Mouse (Mus musculus): Measurements from ENCODE around the gene Gabpb2. TPM values are rescaled to one million over a fixed set of nuclear protein-coding genes. Genes with fewer than 3 reads are reported as not detected.

Gabpb2 gene
- total and polyA plus RNA-seq, 3 experiments, result 72.2 to 92.8 (median 82.2) TPM

GRCm38 (mm10) chr3:95169996-95170395, 47.7 kb downstream of the Gabpb2 start:
- Histone ChIP-seq H3K9me3 (replicated peaks; ENCODE audit: insufficient read depth, low read length) (no peaks in the 10 kb centered on the region), H3K36me3 (ENCODE audit: control insufficient read depth in 1 of 2, insufficient read depth in 2 of 2, low read length in 2 of 2) (peaks cover 0 to 3% of the 10 kb centered on the region in 2 experiments; a peak in 2 of 4 replicates), H3K9ac (ENCODE audit: control insufficient read depth, low read depth, low read length, poor library complexity, severe bottlenecking) (no peak overlapping the region), H3K79me2 (ENCODE audit: control insufficient read depth, insufficient read depth, low read length, poor library complexity) (no peaks in the 10 kb centered on the region), H3K27me3 (ENCODE audit: control insufficient read depth in 1 of 2, insufficient read depth in 2 of 2, low read length in 2 of 2) (no peaks in the 10 kb centered on the region), H3K4me1 (ENCODE audit: control insufficient read depth in 1 of 2, insufficient read depth in 2 of 2, low read length in 2 of 2) (peaks cover 3% of the 10 kb centered on the region in 2 experiments), H3K27ac (ENCODE audit: control insufficient read depth, low read depth, low read length) (no peak overlapping the region), H3K4me3 (ENCODE audit: control insufficient read depth in 1 of 2, insufficient read depth in 1 of 2, low read depth in 2 of 2, low read length in 2 of 2) (no peak overlapping the region)
- no peak for TF ChIP-seq ETS1 (IDR thresholded peaks at IDR 0.05; ENCODE audit: low read depth, low read length)
- TF ChIP-seq UBTF (IDR thresholded peaks at IDR 0.05; ENCODE audit: borderline replicate concordance, insufficient read depth, low read depth, low read length), result no peak
- TF ChIP-seq TAL1 (IDR thresholded peaks at IDR 0.05; ENCODE audit: low read length), result no peak; the same call in 1 of the 2 replicates
- TF ChIP-seq USF2 (IDR thresholded peaks at IDR 0.05; ENCODE audit: borderline replicate concordance in 1 of 2, insufficient read depth in 1 of 2, low read depth in 1 of 2, low read length in 2 of 2), result no peak
- no peak for TF ChIP-seq TBP (IDR thresholded peaks at IDR 0.05; ENCODE audit: low read depth, low read length)
- no peak for TF ChIP-seq SIN3A (IDR thresholded peaks at IDR 0.05; ENCODE audit: low read length)
- TF ChIP-seq NELFE (IDR thresholded peaks at IDR 0.05; ENCODE audit: low read depth, low read length), result no peak
- TF ChIP-seq JUND (IDR thresholded peaks at IDR 0.05; ENCODE audit: low read depth, low read length), result no peak
- TF ChIP-seq E2F4 (IDR thresholded peaks at IDR 0.05; ENCODE audit: borderline replicate concordance, low read depth, low read length), result no peak
- TF ChIP-seq MAZ (IDR thresholded peaks at IDR 0.05; ENCODE audit: low read depth, low read length), result no peak
- no peak for TF ChIP-seq CHD2 (IDR thresholded peaks at IDR 0.05; ENCODE audit: low read length)
- no peak for DNase-seq (ENCODE audit: low read depth, low spot score)

- TF ChIP-seq POLR2AphosphoS2 (IDR thresholded peaks at IDR 0.05; ENCODE audit: low read length) (no peak), RCOR1 (IDR thresholded peaks at IDR 0.05; ENCODE audit: low read depth, low read length) (peak; percentile 48), MEF2A (IDR thresholded peaks at IDR 0.05; ENCODE audit: extremely low read depth, insufficient replicate concordance, low read depth, low read length, poor library complexity, severe bottlenecking) (peak; percentile 77; the same call in 1 of the 2 replicates), MAX (IDR thresholded peaks at IDR 0.05; ENCODE audit: low read length) (no peak), BHLHE40 (IDR thresholded peaks at IDR 0.05; ENCODE audit: borderline replicate concordance, low read depth, low read length) (no peak; the same call in 1 of the 2 replicates), UBTF (IDR thresholded peaks at IDR 0.05; ENCODE audit: borderline replicate concordance, insufficient read depth, low read depth, low read length) (no peak), GATA1 (IDR thresholded peaks at IDR 0.05; ENCODE audit: low read depth, low read length) (peak; percentile 89), TCF12 (IDR thresholded peaks at IDR 0.05; ENCODE audit: low read depth, low read length) (peak; percentile 90), SMC3 (IDR thresholded peaks at IDR 0.05; ENCODE audit: low read depth, low read length) (no peak), EP300 (IDR thresholded peaks at IDR 0.05; ENCODE audit: low read depth in 1 of 2, low read length in 2 of 2) (peak; percentile 76 to 79), NELFE (IDR thresholded peaks at IDR 0.05; ENCODE audit: low read depth, low read length) (no peak), ETS1 (IDR thresholded peaks at IDR 0.05; ENCODE audit: low read depth, low read length) (peak; percentile 71), TAL1 (IDR thresholded peaks at IDR 0.05; ENCODE audit: low read length) (peak; percentile 44; the same call in 1 of the 2 replicates)
- H3K27me3 ChIP-seq (ENCODE audit: control insufficient read depth in 1 of 2, insufficient read depth in 2 of 2, low read length in 2 of 2), result no peaks in the 10 kb centered on the region
- no peak overlapping the region for H3K27ac ChIP-seq (ENCODE audit: control insufficient read depth, low read depth, low read length)
- H3K79me2 ChIP-seq (ENCODE audit: control insufficient read depth, insufficient read depth, low read length, poor library complexity), result no peaks in the 10 kb centered on the region
- H3K4me3 ChIP-seq (ENCODE audit: control insufficient read depth in 1 of 2, insufficient read depth in 1 of 2, low read depth in 2 of 2, low read length in 2 of 2), result no peak overlapping the region
- peaks cover 0 to 7% of the 10 kb centered on the region in 2 experiments; a peak in 2 of 4 replicates for H3K36me3 ChIP-seq (ENCODE audit: control insufficient read depth in 1 of 2, insufficient read depth in 2 of 2, low read length in 2 of 2)
- no peaks in the 10 kb centered on the region for H3K9me3 ChIP-seq (replicated peaks; ENCODE audit: insufficient read depth, low read length)
- H3K9ac ChIP-seq (ENCODE audit: control insufficient read depth, low read depth, low read length, poor library complexity, severe bottlenecking), result no peak overlapping the region
- H3K4me1 ChIP-seq (ENCODE audit: control insufficient read depth in 1 of 2, insufficient read depth in 2 of 2, low read length in 2 of 2), result peaks cover 6 to 20% of the 10 kb centered on the region in 2 experiments
- DNase-seq (ENCODE audit: low read depth, low spot score), result peak; percentile 65
Measured at GRCm38 (mm10) chr3:95164840-95165239, 52.9 kb downstream of the Gabpb2 start.
